In the genomic region with DNA sequence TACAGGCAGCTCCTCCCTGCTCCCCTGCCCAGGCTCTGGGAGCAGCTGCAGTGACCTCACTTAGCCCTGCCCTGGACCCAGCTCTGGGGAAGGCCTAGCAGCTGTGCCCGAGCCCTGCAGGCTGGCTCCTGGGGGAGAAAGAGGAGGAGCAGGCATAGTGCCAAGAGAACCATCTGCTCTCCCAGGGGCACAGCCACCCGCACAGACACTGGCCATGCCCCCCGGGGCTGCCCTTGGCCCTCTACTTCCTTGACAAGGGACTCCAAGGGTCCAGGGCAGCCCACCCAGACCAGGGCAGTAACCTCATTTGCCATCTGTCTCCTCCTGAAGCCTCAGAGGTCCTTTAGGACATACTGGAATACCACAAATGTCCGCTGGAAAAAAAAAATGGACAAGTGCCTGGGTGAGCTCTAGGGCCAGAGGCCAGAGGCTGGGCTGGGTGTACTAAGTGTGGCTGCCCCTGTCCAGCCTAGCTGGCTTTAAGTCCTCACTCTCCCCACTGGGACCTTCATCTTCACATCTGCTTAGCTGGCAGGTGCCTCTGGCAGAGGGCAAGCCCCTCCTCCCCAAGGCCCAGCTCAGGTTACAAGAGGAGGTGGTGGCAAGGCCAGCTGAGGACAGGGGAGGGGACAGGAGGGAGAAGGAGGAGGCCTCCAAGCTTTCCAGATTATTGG, we compare ENCODE assay signal across 8 mouse cellular contexts. TPM values are rescaled to one million over a fixed set of nuclear protein-coding genes. Genes with fewer than 3 reads are reported as not detected.
A peak's percentile ranks its signal among the peaks of the same experiment; 100 is the strongest.
DNase-seq lines count a peak whose midpoint lies in the region; ATAC-seq and TF ChIP-seq lines count a peak whose summit lies in the region.

No protein-coding gene starts in this region.

- H3K4me2 ChIP-seq in heart, embryonic 12.5 days = no peak overlapping the region
- no peak overlapping the region for H3K4me2 ChIP-seq in embryonic facial prominence, embryonic 15.5 days (replicated peaks)
- H3K4me2 ChIP-seq in stomach, postnatal 0 days (replicated peaks; ENCODE audit: low read depth) = no peak overlapping the region

- DNase-seq in heart, adult 2 months = peak; percentile 68 to 86
- peak; percentile 53 to 66 for DNase-seq in heart, postnatal 36 days
- peak; percentile 80 to 85 for DNase-seq in lung, adult 18-20 months
- DNase-seq in stomach, postnatal 0 days (ENCODE audit: low spot score) = peak; percentile 66
- no peak for DNase-seq in cerebellum, adult 8-10 months
- DNase-seq in layer of hippocampus, adult 8-10 months (ENCODE audit: low spot score in 2 of 2) = no peak

- peaks cover 5% of the 10 kb centered on the region; the same call in 1 of the 2 replicates for H3K4me1 ChIP-seq in heart, adult 2 months (ENCODE audit: control insufficient read depth, insufficient read depth, low read length)
- H3K4me1 ChIP-seq in heart, embryonic 12.5 days (replicated peaks) = peaks cover 16% of the 10 kb centered on the region
- peaks cover 25% of the 10 kb centered on the region for H3K4me1 ChIP-seq in embryonic facial prominence, embryonic 15.5 days
- H3K4me1 ChIP-seq in stomach, postnatal 0 days (replicated peaks; ENCODE audit: control insufficient read depth, insufficient read depth) = 0 out of 2 replicates have a peak, but pooled peaks cover 1% of the 10 kb centered on the region

- no peaks in the 10 kb centered on the region for H3K9me3 ChIP-seq in heart, embryonic 12.5 days (replicated peaks)
- no peaks in the 10 kb centered on the region for H3K9me3 ChIP-seq in embryonic facial prominence, embryonic 15.5 days (replicated peaks)
- no peaks in the 10 kb centered on the region for H3K9me3 ChIP-seq in stomach, postnatal 0 days (ENCODE audit: control insufficient read depth, low read length)

- TF ChIP-seq EP300 in heart, adult 2 months (IDR thresholded peaks at IDR 0.05; ENCODE audit: insufficient read depth, low read depth, low read length) = peak; percentile 83
- TF ChIP-seq EP300 in stomach, postnatal 0 days (optimal IDR thresholded peaks at IDR 0.05) = no peak

- TF ChIP-seq POLR2A in heart, adult 2 months (IDR thresholded peaks at IDR 0.05; ENCODE audit: insufficient read depth, low read depth, low read length) = 0 out of 2 replicates have a peak, but pooled peaks have one; percentile 10

- ATAC-seq in heart, embryonic 12.5 days (ENCODE audit: insufficient number of reproducible peaks, low FRiP score) = no peak
- peak; percentile 51 for ATAC-seq in embryonic facial prominence, embryonic 15.5 days (ENCODE audit: insufficient number of reproducible peaks, low FRiP score, low TSS enrichment, low read depth)
- ATAC-seq in stomach, postnatal 0 days (ENCODE audit: low FRiP score, low TSS enrichment) = peak; percentile 56

- H3K4me3 ChIP-seq in heart, adult 2 months = no peak overlapping the region
- no peak overlapping the region for H3K4me3 ChIP-seq in heart, embryonic 12.5 days
- no peak overlapping the region for H3K4me3 ChIP-seq in embryonic facial prominence, embryonic 15.5 days (replicated peaks)
- H3K4me3 ChIP-seq in stomach, postnatal 0 days (ENCODE audit: low read depth, low read length) = no peak overlapping the region

- H3K9ac ChIP-seq in heart, adult 2 months (ENCODE audit: low read depth, low read length) = no peak overlapping the region
- no peak overlapping the region for H3K9ac ChIP-seq in heart, embryonic 12.5 days
- H3K9ac ChIP-seq in embryonic facial prominence, embryonic 15.5 days = no peak overlapping the region
- H3K9ac ChIP-seq in stomach, postnatal 0 days (ENCODE audit: low read length) = no peak overlapping the region

- intact Hi-C loops in heart, adult 2 months (cut with DNase I) = no loop called here
- intact Hi-C loops in heart, postnatal 36 days (cut with DNase I) = no loop called here

- H3K27ac ChIP-seq in heart, adult 2 months = peak overlapping the region; percentile 78; the same call in 1 of the 2 replicates
- no peak overlapping the region for H3K27ac ChIP-seq in heart, embryonic 12.5 days (ENCODE audit: poor library complexity, severe bottlenecking)
- H3K27ac ChIP-seq in embryonic facial prominence, embryonic 15.5 days (replicated peaks) = no peak overlapping the region
- H3K27ac ChIP-seq in stomach, postnatal 0 days (replicated peaks) = no peak overlapping the region

- 33% methylated on average over 4 of the region's 4 CpGs for WGBS in heart, adult 2 months
- 39% methylated on average over 4 of the region's 4 CpGs for WGBS in heart, embryonic 12.5 days
- WGBS in embryonic facial prominence, embryonic 15.5 days = 34% methylated on average over 4 of the region's 4 CpGs
- WGBS in stomach, postnatal 0 days = 48% methylated on average over 4 of the region's 4 CpGs

- no peaks in the 10 kb centered on the region for H3K36me3 ChIP-seq in heart, adult 2 months (ENCODE audit: control insufficient read depth, insufficient read depth, low read length)
- no peaks in the 10 kb centered on the region for H3K36me3 ChIP-seq in heart, embryonic 12.5 days
- no peaks in the 10 kb centered on the region for H3K36me3 ChIP-seq in embryonic facial prominence, embryonic 15.5 days
- no peaks in the 10 kb centered on the region for H3K36me3 ChIP-seq in stomach, postnatal 0 days (ENCODE audit: control insufficient read depth, insufficient read depth, low read length)

- no peaks in the 10 kb centered on the region for H3K79me2 ChIP-seq in heart, adult 2 months (replicated peaks; ENCODE audit: control insufficient read depth, insufficient read depth, low read length)

- TF ChIP-seq CTCF in heart, adult 2 months (IDR thresholded peaks at IDR 0.05) = no peak
- no peak for TF ChIP-seq CTCF in stomach, postnatal 0 days (IDR thresholded peaks at IDR 0.05; ENCODE audit: low read depth)

- no peaks in the 10 kb centered on the region for H3K27me3 ChIP-seq in heart, adult 2 months (ENCODE audit: control insufficient read depth, insufficient read depth, low read length)
- H3K27me3 ChIP-seq in heart, embryonic 12.5 days (replicated peaks) = peaks cover 95% of the 10 kb centered on the region
- peaks cover 33% of the 10 kb centered on the region for H3K27me3 ChIP-seq in embryonic facial prominence, embryonic 15.5 days
- H3K27me3 ChIP-seq in stomach, postnatal 0 days (ENCODE audit: control insufficient read depth, insufficient read depth, low read length) = peaks cover 3% of the 10 kb centered on the region; the same call in 1 of the 2 replicates

RNA-seq across cellular contexts. Expression of gene Foxo6, which starts 9.8 kb away (rescaled TPM):
- total RNA-seq in heart, adult 2 months (2021) = 1 to 10 TPM; 3.3 to 5.4 TPM
- 5.5 TPM in 2 replicates for polyA plus RNA-seq in heart, adult 2 months (2012; rRNA removed)
- 0.06 and 0.08 TPM in 2 replicates for polyA plus RNA-seq in heart, embryonic 12.5 days (2016; fragmentation: Nextera tagmentation; extraction: Ambion mirVana)
- polyA plus RNA-seq in embryonic facial prominence, embryonic 15.5 days (2015; fragmentation: Nextera tagmentation; extraction: Ambion mirVana) = 0.95 and 1.0 TPM in 2 replicates
- 1 to 10 TPM; 2.3 to 4.6 TPM for total RNA-seq in heart, postnatal 36 days (2021)
- 0.28 and 0.53 TPM in 2 replicates for polyA plus RNA-seq in stomach, postnatal 0 days (2015; fragmentation: Nextera tagmentation; extraction: Ambion mirVana)
- 10 to 100 TPM; 26.3 to 35.6 (median 28.9) TPM for total RNA-seq in layer of hippocampus, adult 8-10 months (2022)

Comparison
In these comparisons a context has a peak if more than half of its experiments do, and no peak if none do; other contexts are left out.
1. DNase-seq: peak in heart, adult 2 months (2 of 2), heart, postnatal 36 days (2 of 2), lung, adult 18-20 months (2 of 2) and stomach, postnatal 0 days (single experiment); none in cerebellum, adult 8-10 months (single experiment) and layer of hippocampus, adult 8-10 months (0 of 2).